Mouse (Mus musculus): Measurements from ENCODE around the gene Rbm45. TPM values are rescaled to one million over a fixed set of nuclear protein-coding genes. Genes with fewer than 3 reads are reported as not detected.

Gene Rbm45
- polyA plus RNA-seq, 1 experiment = 1.0 TPM

- no peaks in the 10 kb centered on the region for H3K36me3 ChIP-seq (ENCODE audit: control insufficient read depth)
- no peak for TF ChIP-seq TAL1 (IDR thresholded peaks at IDR 0.05; ENCODE audit: low read length)
- no peak for TF ChIP-seq GATA1 (IDR thresholded peaks at IDR 0.05; ENCODE audit: low read length)
- peak within 1 kb of the TSS; percentile 30 for H3K4me3 ChIP-seq (replicated peaks)
These were observed 31.3 kb upstream of the Rbm45 start, which contains the start of gene Pde11a for GRCm38 (mm10) chr2:76338215-76339156. TSS of gene Pde11a (minus strand) at chr2:76338774.

GRCm38 (mm10) chr2:76342146-76342545, 27.6 kb upstream of the Rbm45 start:
- TF ChIP-seq TAL1 (IDR thresholded peaks at IDR 0.05; ENCODE audit: low read length) (no peak), GATA1 (IDR thresholded peaks at IDR 0.05; ENCODE audit: low read length) (no peak)
- Histone ChIP-seq H3K4me1 (ENCODE audit: control insufficient read depth) (no peaks in the 10 kb centered on the region; the same call in 1 of the 2 replicates), H3K36me3 (ENCODE audit: control insufficient read depth) (no peaks in the 10 kb centered on the region), H3K9me3 (ENCODE audit: control insufficient read depth, low read length) (no peaks in the 10 kb centered on the region), H3K27me3 (ENCODE audit: control insufficient read depth) (peaks cover 26% of the 10 kb centered on the region), H3K4me3 (replicated peaks) (no peak overlapping the region)

More at GRCm38 (mm10) chr2:76338215-76339156, 31.3 kb upstream of the Rbm45 start, which contains the start of gene Pde11a:
- Histone ChIP-seq H3K9me3 (ENCODE audit: control insufficient read depth, low read length) (no peaks in the 10 kb centered on the region), H3K27me3 (ENCODE audit: control insufficient read depth) (peaks cover 30% of the 10 kb centered on the region), H3K4me1 (ENCODE audit: control insufficient read depth) (no peaks in the 10 kb centered on the region; the same call in 1 of the 2 replicates)

GRCm38 (mm10) chr2:76347839-76348238, 21.9 kb upstream of the Rbm45 start:
- Histone ChIP-seq H3K27me3 (ENCODE audit: control insufficient read depth) (no peaks in the 10 kb centered on the region), H3K9me3 (ENCODE audit: control insufficient read depth, low read length) (no peaks in the 10 kb centered on the region; the same call in 1 of the 2 replicates), H3K36me3 (ENCODE audit: control insufficient read depth) (no peaks in the 10 kb centered on the region), H3K4me1 (ENCODE audit: control insufficient read depth) (no peaks in the 10 kb centered on the region), H3K4me3 (replicated peaks) (no peak overlapping the region)
- TF ChIP-seq TAL1 (IDR thresholded peaks at IDR 0.05; ENCODE audit: low read length) = no peak
- no peak for TF ChIP-seq GATA1 (IDR thresholded peaks at IDR 0.05; ENCODE audit: low read length)

- H3K36me3 ChIP-seq (ENCODE audit: control insufficient read depth) = no peaks in the 10 kb centered on the region
- H3K27me3 ChIP-seq (ENCODE audit: control insufficient read depth) = no peaks in the 10 kb centered on the region
- no peaks in the 10 kb centered on the region for H3K9me3 ChIP-seq (ENCODE audit: control insufficient read depth, low read length)
- TF ChIP-seq TAL1 (IDR thresholded peaks at IDR 0.05; ENCODE audit: low read length) = no peak
- TF ChIP-seq GATA1 (IDR thresholded peaks at IDR 0.05; ENCODE audit: low read length) = no peak
- no peak within 1 kb of the TSS for H3K4me3 ChIP-seq (replicated peaks)
- H3K4me1 ChIP-seq (ENCODE audit: control insufficient read depth) = no peaks in the 10 kb centered on the region
These were observed 9.6 kb upstream of the Rbm45 start, which contains the start of gene Cyct for GRCm38 (mm10) chr2:76360226-76360625. TSS of gene Cyct (minus strand) at chr2:76360450.

- H3K9me3 ChIP-seq (ENCODE audit: control insufficient read depth, low read length) = no peaks in the 10 kb centered on the region
- no peaks in the 10 kb centered on the region for H3K4me1 ChIP-seq (ENCODE audit: control insufficient read depth)
- TF ChIP-seq GATA1 (IDR thresholded peaks at IDR 0.05; ENCODE audit: low read length) = no peak
- H3K27me3 ChIP-seq (ENCODE audit: control insufficient read depth) = no peaks in the 10 kb centered on the region
- no peaks in the 10 kb centered on the region for H3K36me3 ChIP-seq (ENCODE audit: control insufficient read depth)
- no peak overlapping the region for H3K4me3 ChIP-seq (replicated peaks)
These were observed 7.7 kb upstream of the Rbm45 start for GRCm38 (mm10) chr2:76362111-76362510.

GRCm38 (mm10) chr2:76365811-76366210, 4.0 kb upstream of the Rbm45 start:
- H3K36me3 ChIP-seq (ENCODE audit: control insufficient read depth) = no peaks in the 10 kb centered on the region
- H3K27me3 ChIP-seq (ENCODE audit: control insufficient read depth) = no peaks in the 10 kb centered on the region
- no peaks in the 10 kb centered on the region for H3K9me3 ChIP-seq (ENCODE audit: control insufficient read depth, low read length)
- peaks cover 22% of the 10 kb centered on the region for H3K4me1 ChIP-seq (ENCODE audit: control insufficient read depth)
- H3K4me3 ChIP-seq (replicated peaks) = no peak overlapping the region
- TF ChIP-seq TAL1 (IDR thresholded peaks at IDR 0.05; ENCODE audit: low read length) (no peak), GATA1 (IDR thresholded peaks at IDR 0.05; ENCODE audit: low read length) (no peak)

- H3K4me3 ChIP-seq (replicated peaks) = no peak overlapping the region
- H3K27me3 ChIP-seq (ENCODE audit: control insufficient read depth) = no peaks in the 10 kb centered on the region
- H3K36me3 ChIP-seq (ENCODE audit: control insufficient read depth) = peaks cover 9% of the 10 kb centered on the region
- TF ChIP-seq GATA1 (IDR thresholded peaks at IDR 0.05; ENCODE audit: low read length) = no peak
- TF ChIP-seq TAL1 (IDR thresholded peaks at IDR 0.05; ENCODE audit: low read length) = no peak
- peaks cover 37% of the 10 kb centered on the region for H3K4me1 ChIP-seq (ENCODE audit: control insufficient read depth)
- no peaks in the 10 kb centered on the region for H3K9me3 ChIP-seq (ENCODE audit: control insufficient read depth, low read length)
These were observed 2.4 kb upstream of the Rbm45 start for GRCm38 (mm10) chr2:76367188-76367922.

GRCm38 (mm10) chr2:76368861-76369660, 723 bp upstream of the Rbm45 start:
- Histone ChIP-seq H3K4me3 (replicated peaks) (peak overlapping the region; percentile 97), H3K4me1 (ENCODE audit: control insufficient read depth) (peaks cover 41% of the 10 kb centered on the region), H3K36me3 (ENCODE audit: control insufficient read depth) (peaks cover 26% of the 10 kb centered on the region), H3K9me3 (ENCODE audit: control insufficient read depth, low read length) (no peaks in the 10 kb centered on the region), H3K27me3 (ENCODE audit: control insufficient read depth) (no peaks in the 10 kb centered on the region)
- TF ChIP-seq GATA1 (IDR thresholded peaks at IDR 0.05; ENCODE audit: low read length) = no peak
- no peak for TF ChIP-seq TAL1 (IDR thresholded peaks at IDR 0.05; ENCODE audit: low read length)

All from erythroblast, embryonic 14.5 days (primary cell).